Mouse (Mus musculus) limb, embryonic 11.5 days (tissue): ENCODE measurements around the gene Kif1b. TPM values are rescaled to one million over a fixed set of nuclear protein-coding genes. Genes with fewer than 3 reads are reported as not detected.
"Not testable (repeated sequence)": the region's sequence is repeated elsewhere in the genome, so short reads cannot be mapped to it uniquely, and the experiment has no call there.

Source experiments
- ATAC-seq: fragments of 200-750 bp; cut with Nextera tagmentation; 2 replicates; pipeline ENCODE4 v1.8.0; 2017; ENCODE audit warnings: low read depth; ENCODE audit not compliant: insufficient number of reproducible peaks, low FRiP score, low TSS enrichment
- DNase-seq: peaks from one replicate; pipeline ENCODE4 v3.0.0-alpha.2; 2015; ENCODE audit warnings: low spot score
- H3K27ac ChIP-seq: fragments of 300-500 bp; sonication (generic); replicated peaks from 2 replicates; pipeline ENCODE4 v1.5.1; 2014; ENCODE audit warnings: low read depth, mild to moderate bottlenecking, low read length
- H3K27me3 ChIP-seq: fragments of 300-500 bp; sonication (generic); 2 replicates; pipeline ENCODE4 v1.6.1; 2014; ENCODE audit warnings: mild to moderate bottlenecking, low read length, mixed read lengths; ENCODE audit not compliant: control insufficient read depth, insufficient read depth
- H3K36me3 ChIP-seq: fragments of 300-500 bp; sonication (generic); 2 replicates; pipeline ENCODE4 v1.6.1; 2014; ENCODE audit warnings: mild to moderate bottlenecking, low read length, moderate library complexity, mixed read lengths; ENCODE audit not compliant: control insufficient read depth, insufficient read depth
- H3K4me1 ChIP-seq: fragments of 300-500 bp; sonication (generic); 2 replicates; pipeline ENCODE4 v1.6.1; 2014; ENCODE audit warnings: low read length, mixed read lengths; ENCODE audit not compliant: control insufficient read depth, insufficient read depth
- H3K4me2 ChIP-seq: fragments of 300-500 bp; sonication (generic); 2 replicates; pipeline ENCODE4 v1.6.1; 2014; ENCODE audit warnings: low read depth, mild to moderate bottlenecking, moderate library complexity; ENCODE audit not compliant: severe bottlenecking
- H3K4me3 ChIP-seq: fragments of 300-500 bp; sonication (generic); 2 replicates; pipeline ENCODE4 v1.5.1; 2014; ENCODE audit warnings: low read depth, low read length
- H3K9ac ChIP-seq: fragments of 300-500 bp; sonication (generic); 2 replicates; pipeline ENCODE4 v1.6.1; 2014; ENCODE audit warnings: mild to moderate bottlenecking, low read length
- H3K9me3 ChIP-seq: fragments of 300-500 bp; sonication (generic); 2 replicates; pipeline ENCODE4 v1.6.1; 2016; ENCODE audit warnings: low read length; ENCODE audit not compliant: control insufficient read depth
- WGBS: fragments of 180-500 bp; shearing (Covaris S2); extraction: QIAGEN DNeasy Blood & Tissue Kit; methylation state at CpG from one replicate; pipeline ENCODE4 v1.1.7; 2014; 5-methylcytosine and 5-hydroxymethylcytosine counted together
- polyA plus RNA-seq: library from polyadenylated mRNA; unstranded; fragments of >200 nt; fragmentation: Nextera tagmentation; extraction: Ambion mirVana; gene quantifications from 2 replicates; pipeline ENCODE4 v1.2.1, GENCODE M21; 2014

Gene Kif1b
- polyA plus RNA-seq, 1 experiment from 2014 or later = 35.6 TPM

GRCm38 (mm10) chr4:149233938-149234337 lies 73.6 kb downstream of the Kif1b start:
- no peaks in the 10 kb centered on the region for H3K4me1 ChIP-seq
- no peaks in the 10 kb centered on the region for H3K9me3 ChIP-seq
- 75% methylated on average over 9 of the region's 9 CpGs for WGBS
- H3K27ac ChIP-seq = no peak overlapping the region
- H3K4me3 ChIP-seq = no peak overlapping the region
- no peaks in the 10 kb centered on the region for H3K36me3 ChIP-seq
- DNase-seq (no peak), ATAC-seq (no peak)
- H3K4me2 ChIP-seq = no peak overlapping the region
- H3K9ac ChIP-seq = no peak overlapping the region
- no peaks in the 10 kb centered on the region for H3K27me3 ChIP-seq

- not testable (repeated sequence) for H3K36me3 ChIP-seq, H3K27me3 ChIP-seq, H3K4me1 ChIP-seq, ATAC-seq, H3K27ac ChIP-seq, H3K4me3 ChIP-seq, H3K9me3 ChIP-seq, DNase-seq, H3K9ac ChIP-seq, H3K4me2 ChIP-seq
- 87% methylated on average over 3 of the region's 3 CpGs for WGBS
Observed at GRCm38 (mm10) chr4:149228682-149229081, 78.8 kb downstream of the Kif1b start.

DNA sequence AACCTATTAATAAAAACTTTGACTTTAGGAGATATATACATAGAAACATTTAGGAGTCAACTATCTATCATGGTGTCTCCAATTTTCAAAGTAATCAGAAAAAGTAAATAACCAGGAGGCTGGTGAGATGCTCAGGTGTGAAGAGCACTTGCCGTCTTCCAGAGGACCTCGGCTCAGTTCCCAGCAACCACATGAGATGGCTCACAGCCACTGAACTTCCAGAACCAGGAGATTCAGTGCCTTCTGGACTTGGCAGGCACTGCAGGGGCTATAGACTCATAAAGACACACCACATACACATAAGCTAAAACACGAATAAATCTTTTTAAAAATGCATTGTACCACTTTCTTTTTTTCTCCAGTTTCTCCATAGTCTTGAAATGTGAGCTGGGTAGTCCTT lies 79.2 kb downstream of the Kif1b start:
- Histone ChIP-seq H3K9ac (no peak overlapping the region), H3K9me3 (no peaks in the 10 kb centered on the region; the same call in 1 of the 2 replicates), H3K4me3 (no peak overlapping the region), H3K27ac (no peak overlapping the region), H3K4me2 (no peak overlapping the region), H3K27me3 (no peaks in the 10 kb centered on the region), H3K4me1 (no peaks in the 10 kb centered on the region), H3K36me3 (no peaks in the 10 kb centered on the region)
- DNase-seq (no peak), ATAC-seq (no peak)
- WGBS = 92% methylated on average over 3 of the region's 3 CpGs

GRCm38 (mm10) chr4:149226311-149226710 lies 81.2 kb downstream of the Kif1b start:
- Histone ChIP-seq H3K9ac (no peak overlapping the region), H3K4me1 (no peaks in the 10 kb centered on the region), H3K27ac (no peak overlapping the region), H3K4me3 (no peak overlapping the region), H3K36me3 (0 out of 2 replicates have a peak, but pooled peaks cover 2% of the 10 kb centered on the region), H3K27me3 (no peaks in the 10 kb centered on the region), H3K9me3 (no peaks in the 10 kb centered on the region; the same call in 1 of the 2 replicates), H3K4me2 (no peak overlapping the region)
- ATAC-seq (no peak), DNase-seq (no peak)
- 90% methylated on average over 3 of the region's 3 CpGs for WGBS

DNA sequence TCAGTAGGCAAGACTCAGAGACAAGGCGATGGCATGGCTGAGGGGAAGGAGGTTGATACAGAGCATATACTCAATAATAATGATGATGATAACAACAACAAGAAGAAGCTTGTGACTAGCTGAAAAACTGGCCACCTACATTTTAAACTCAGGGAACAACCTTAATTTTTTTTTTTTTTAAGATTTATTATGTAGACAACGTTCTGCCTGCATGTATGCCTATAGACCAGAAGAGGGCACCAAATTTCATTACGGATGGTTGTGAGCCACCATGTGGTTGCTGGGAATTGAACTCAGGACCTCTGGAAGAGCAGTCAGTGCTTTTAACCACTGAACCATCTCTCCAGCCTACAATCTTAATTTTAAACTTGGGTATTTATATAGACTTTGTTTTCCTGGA lies 84.0 kb downstream of the Kif1b start:
- Histone ChIP-seq H3K27ac (no peak overlapping the region), H3K9me3 (no peaks in the 10 kb centered on the region; the same call in 1 of the 2 replicates), H3K4me3 (no peak overlapping the region), H3K4me1 (no peaks in the 10 kb centered on the region), H3K9ac (no peak overlapping the region), H3K36me3 (peaks cover 2% of the 10 kb centered on the region; the same call in 1 of the 2 replicates), H3K27me3 (no peaks in the 10 kb centered on the region), H3K4me2 (no peak overlapping the region)
- ATAC-seq (no peak), DNase-seq (no peak)
- 95% methylated on average over 3 of the region's 3 CpGs for WGBS

GRCm38 (mm10) chr4:149220481-149220880 lies 87.0 kb downstream of the Kif1b start:
- Histone ChIP-seq H3K4me2 (no peak overlapping the region), H3K4me1 (no peaks in the 10 kb centered on the region), H3K4me3 (no peak overlapping the region), H3K36me3 (peaks cover 2% of the 10 kb centered on the region; the same call in 1 of the 2 replicates), H3K9me3 (no peaks in the 10 kb centered on the region; the same call in 1 of the 2 replicates), H3K27ac (no peak overlapping the region), H3K9ac (no peak overlapping the region), H3K27me3 (no peaks in the 10 kb centered on the region)
- 91% methylated on average over 17 of the region's 17 CpGs for WGBS
- ATAC-seq = no peak
- no peak for DNase-seq

GRCm38 (mm10) chr4:149220042-149220473 lies 87.4 kb downstream of the Kif1b start:
- ATAC-seq (no peak), DNase-seq (no peak)
- H3K4me3 ChIP-seq = no peak overlapping the region

GRCm38 (mm10) chr4:149219401-149220041 lies 88.0 kb downstream of the Kif1b start:
- Histone ChIP-seq H3K9ac (no peak overlapping the region), H3K4me1 (no peaks in the 10 kb centered on the region), H3K36me3 (peaks cover 2% of the 10 kb centered on the region; the same call in 1 of the 2 replicates), H3K9me3 (no peaks in the 10 kb centered on the region; the same call in 1 of the 2 replicates), H3K4me2 (no peak overlapping the region), H3K4me3 (no peak overlapping the region), H3K27ac (no peak overlapping the region), H3K27me3 (no peaks in the 10 kb centered on the region)
- no peak for DNase-seq
- no peak for ATAC-seq
- 90% methylated on average over 12 of the region's 12 CpGs for WGBS

More at GRCm38 (mm10) chr4:149220042-149220473, 87.4 kb downstream of the Kif1b start:
- peaks cover 2% of the 10 kb centered on the region; the same call in 1 of the 2 replicates for H3K36me3 ChIP-seq
- H3K27ac ChIP-seq = no peak overlapping the region
- WGBS = 77% methylated on average over 5 of the region's 5 CpGs
- H3K9ac ChIP-seq = no peak overlapping the region
- H3K27me3 ChIP-seq = no peaks in the 10 kb centered on the region
- H3K4me2 ChIP-seq = no peak overlapping the region
- H3K4me1 ChIP-seq = no peaks in the 10 kb centered on the region
- H3K9me3 ChIP-seq = no peaks in the 10 kb centered on the region; the same call in 1 of the 2 replicates
